Mouse (Mus musculus) c-Kit-positive CD71-positive TER-119-negative erythroid progenitor cells, embryonic 14.5 days (primary cell): ENCODE data around the gene Rassf2.

Experiments
- DNase-seq: peaks from one replicate; pipeline ENCODE4 v3.0.0-alpha.2; 2013; ENCODE audit warnings: low read depth

The Rassf2 gene

DNA sequence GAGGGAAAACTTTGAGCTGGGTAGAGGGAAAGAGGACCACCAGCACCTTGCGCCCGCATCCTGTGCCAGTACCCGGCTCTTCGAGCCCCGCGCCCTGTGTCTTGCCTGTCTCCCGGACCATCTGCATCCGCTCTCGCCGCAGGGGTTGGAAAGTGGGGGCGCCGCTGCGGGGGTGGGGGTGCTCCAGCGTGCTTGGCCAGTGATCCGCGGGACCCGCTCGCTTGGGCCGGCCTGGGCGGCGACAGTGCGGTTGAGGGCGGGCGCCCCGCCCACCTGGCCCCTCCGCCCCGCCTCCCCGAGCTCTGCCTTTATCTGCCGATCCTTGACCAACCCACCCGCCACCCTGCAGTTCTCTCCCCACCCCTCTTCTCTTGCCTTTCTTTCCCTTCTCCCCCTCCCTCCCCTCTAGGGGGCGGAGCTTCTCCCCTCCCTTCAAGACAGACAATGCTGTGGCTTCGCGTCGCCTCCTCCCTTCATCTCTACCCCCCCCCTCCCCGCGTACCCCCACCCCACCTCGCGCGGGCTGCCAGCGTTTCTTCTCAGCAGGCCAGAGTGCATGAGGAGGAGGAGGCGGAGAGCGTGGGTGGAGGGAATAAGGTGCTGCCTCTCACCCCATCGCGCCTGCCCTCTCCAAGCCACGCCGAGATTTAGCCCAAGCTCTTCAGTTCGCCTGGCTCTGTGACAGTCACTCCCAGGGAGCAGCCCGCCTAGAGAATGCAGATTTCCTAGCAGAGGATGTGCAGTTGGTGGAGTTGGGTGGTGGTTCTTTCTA, at the start of gene Rassf2:
Gene Rassf2, minus strand, starts transcription at position 613 of the 772 bp plus-strand sequence.
- DNase-seq: peak; percentile 53

GRCm38 (mm10) chr2:132079139-132079538, 49.1 kb upstream of the Rassf2 start:
- DNase-seq: no peak

DNA sequence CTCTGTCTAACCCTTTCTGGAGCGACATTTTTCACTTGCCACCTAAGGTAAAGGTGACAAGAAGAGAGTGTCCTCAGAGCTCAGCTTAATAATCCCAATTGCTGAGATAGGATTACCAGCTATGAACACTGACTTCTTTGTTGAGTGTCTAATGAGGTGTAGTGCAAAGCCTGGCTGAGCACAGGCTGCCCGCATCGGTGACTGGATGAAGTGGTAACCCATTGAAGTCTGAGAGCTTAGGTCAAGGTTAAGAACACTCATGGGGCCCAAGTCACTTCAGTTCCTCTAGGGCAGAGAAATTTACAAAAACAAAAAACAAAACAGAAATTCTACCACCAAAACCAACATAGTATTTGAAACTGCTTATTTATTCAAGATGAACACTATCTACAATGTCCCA, 43.0 kb upstream of the Rassf2 start:
- DNase-seq: no peak

DNA sequence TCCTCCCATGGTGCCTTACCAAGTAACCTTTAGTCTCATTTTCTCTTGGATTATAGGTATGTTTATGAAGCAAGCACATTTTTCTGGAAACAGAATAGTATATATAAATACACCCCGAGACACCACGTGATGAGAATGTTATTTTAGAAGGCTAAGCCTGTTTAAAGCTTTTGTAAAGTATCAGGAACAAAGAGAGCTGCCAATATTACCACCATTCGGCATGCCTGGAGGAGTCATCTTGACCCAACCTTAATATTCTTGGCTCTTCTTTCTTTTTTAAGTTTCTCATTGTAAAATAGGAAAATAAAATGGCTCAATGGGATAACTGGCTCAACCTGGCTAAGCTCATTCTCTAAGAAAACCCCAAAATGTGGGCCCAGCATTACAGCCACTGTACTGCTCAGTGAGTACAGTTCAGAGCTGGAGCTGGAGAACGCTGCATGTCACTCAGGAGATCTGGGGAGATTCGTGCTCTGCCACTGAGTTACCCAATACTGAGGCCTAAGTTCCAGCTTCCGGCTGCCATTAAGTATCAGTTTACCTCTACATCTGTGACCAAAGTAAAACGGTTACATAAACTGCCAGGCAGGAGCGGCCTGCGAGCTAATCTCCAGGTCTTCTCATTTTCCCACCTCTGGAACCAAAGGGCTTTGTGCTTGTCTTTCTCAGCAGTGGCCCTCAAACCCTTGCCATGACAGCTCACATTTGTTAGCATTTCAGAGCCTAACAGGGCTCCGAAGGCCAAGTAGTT, 40.1 kb upstream of the Rassf2 start:
- DNase-seq: no peak

GRCm38 (mm10) chr2:132064185-132064831, 34.2 kb upstream of the Rassf2 start:
- no peak for DNase-seq

GRCm38 (mm10) chr2:132063776-132064175, 33.7 kb upstream of the Rassf2 start:
- DNase-seq: no peak

DNA sequence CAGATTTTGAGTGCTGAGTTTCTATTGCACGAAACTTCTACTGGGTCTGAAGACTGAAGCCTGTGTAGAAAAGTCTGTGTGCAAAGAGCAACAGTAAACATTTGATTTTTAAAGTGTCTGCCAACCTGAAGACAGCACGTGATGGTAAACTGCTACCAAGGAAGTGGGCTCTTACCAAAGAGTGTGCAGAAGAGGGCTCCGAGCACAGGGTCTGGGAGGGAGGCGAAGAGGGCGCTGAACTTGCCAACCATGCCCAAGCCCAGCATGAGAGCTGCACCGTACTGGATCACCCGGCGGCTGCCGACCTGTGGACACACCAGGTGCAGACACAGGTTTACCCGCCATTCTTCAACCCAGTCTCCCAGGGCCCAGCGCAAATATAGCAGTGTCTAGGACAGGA, 31.8 kb upstream of the Rassf2 start:
- DNase-seq: no peak

GRCm38 (mm10) chr2:132059919-132060318, 29.9 kb upstream of the Rassf2 start:
- DNase-seq: no peak

DNA sequence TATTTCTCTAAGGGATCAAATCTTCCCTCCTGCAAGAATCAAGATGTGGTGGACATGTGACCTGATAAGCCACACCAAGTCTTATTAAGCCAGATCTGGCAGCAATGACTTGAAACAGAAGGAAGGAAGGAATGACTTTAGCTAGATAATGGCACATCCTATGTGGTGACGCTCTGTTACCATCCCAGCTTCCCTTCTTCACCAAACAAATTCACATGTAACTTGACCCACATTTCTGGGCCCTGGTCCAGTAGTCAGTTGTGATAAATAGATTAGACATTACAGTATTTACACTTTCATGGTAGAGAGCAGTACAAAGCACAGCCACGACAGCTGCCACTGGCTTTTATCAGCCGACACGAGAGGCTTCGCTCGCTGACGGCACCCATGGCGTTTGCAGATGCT, 25.3 kb upstream of the Rassf2 start:
- no peak for DNase-seq

DNA sequence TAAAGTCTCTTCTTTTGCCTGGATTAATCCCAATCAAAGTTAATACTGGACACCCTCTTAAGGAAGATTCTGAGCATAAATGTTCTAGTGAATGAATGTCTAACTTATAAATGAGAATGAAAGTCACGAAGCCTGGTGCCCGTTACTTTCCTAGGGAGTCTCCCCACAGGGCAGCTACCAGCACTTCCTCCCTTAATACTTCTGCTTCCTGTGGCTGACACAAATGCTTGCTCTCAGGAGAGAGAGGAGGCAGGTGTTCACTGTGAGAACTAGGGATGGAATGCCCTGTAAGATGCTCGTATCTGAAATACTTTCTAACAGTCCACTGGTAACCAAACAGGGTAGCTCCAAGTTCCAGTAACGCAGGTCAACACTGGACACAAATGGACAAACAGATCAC, 23.8 kb upstream of the Rassf2 start:
- DNase-seq: no peak

- DNase-seq: no peak
Measured at GRCm38 (mm10) chr2:132051798-132052197, 21.7 kb upstream of the Rassf2 start.

DNA sequence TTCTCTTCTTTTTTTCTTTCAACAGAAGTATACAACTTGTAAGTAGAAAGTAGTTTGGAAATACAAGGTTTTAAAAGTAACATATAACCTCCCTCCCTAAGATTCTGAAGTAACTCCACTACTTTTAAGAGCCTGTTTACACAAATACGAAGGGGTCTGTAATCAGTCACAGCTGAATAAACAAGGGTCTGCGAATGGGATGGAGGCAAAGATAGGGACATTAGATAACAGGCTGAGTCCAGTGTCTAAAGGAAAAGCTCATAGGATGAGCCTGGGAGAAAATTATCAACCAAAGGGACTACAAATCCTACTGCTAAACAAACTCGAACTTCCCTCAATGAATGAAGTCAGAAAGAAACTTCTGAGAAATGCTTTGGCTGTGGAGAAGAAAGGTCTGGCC, 19.9 kb upstream of the Rassf2 start:
- DNase-seq: no peak

DNA sequence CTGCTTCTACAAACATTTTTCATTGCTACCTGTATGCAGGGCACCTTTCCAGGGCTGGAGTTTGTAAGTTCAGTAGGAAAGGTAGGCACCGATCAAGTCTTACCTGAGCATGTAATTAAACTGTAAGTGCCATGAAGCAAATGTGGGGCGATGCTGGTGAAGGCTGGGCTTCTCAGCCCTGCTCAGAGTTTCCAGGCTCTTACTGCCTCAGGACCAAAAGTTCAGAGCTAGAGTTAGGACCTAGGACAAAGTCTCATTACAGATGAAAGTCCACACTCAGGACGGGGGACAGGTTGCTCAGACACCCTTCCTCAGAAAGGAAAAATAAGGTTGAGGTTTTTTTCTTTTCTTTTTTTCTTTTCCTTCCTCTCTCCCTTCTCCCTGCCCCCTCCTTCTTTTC, 19.4 kb upstream of the Rassf2 start:
- no peak for DNase-seq

DNA sequence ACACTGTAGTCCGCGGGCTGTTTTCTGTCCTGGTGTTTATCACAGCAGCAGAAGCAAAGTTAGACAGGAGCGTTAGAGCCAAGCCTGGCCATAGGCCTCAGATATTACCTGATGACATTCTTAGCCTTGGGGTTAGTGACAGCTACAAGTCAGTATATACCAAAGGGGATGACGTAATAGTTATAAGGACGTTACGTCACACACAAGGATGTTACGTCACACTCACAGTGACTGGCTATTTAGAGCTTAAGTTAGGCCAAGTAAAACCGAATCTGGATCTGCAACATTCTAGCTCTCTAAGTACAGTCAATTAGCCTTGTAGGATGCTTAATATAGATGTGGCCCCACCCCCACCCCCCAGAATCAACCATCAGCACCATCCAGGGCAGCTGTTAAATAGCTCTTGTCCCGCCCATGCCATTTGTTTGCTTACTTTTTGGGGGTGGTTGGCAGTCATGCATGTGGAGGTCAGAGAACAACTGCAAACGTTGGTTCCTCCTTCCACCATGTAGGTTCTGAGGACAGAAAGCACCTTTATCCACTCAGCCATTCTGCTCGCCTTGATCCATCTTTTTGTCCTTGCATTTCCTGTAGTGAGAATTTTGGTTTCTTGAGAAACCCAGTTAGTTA, 18.2 kb upstream of the Rassf2 start:
- DNase-seq: no peak

GRCm38 (mm10) chr2:132047364-132047763, 17.3 kb upstream of the Rassf2 start:
- DNase-seq: no peak

- no peak for DNase-seq
Measured at GRCm38 (mm10) chr2:132046659-132047058, 16.6 kb upstream of the Rassf2 start.

DNA sequence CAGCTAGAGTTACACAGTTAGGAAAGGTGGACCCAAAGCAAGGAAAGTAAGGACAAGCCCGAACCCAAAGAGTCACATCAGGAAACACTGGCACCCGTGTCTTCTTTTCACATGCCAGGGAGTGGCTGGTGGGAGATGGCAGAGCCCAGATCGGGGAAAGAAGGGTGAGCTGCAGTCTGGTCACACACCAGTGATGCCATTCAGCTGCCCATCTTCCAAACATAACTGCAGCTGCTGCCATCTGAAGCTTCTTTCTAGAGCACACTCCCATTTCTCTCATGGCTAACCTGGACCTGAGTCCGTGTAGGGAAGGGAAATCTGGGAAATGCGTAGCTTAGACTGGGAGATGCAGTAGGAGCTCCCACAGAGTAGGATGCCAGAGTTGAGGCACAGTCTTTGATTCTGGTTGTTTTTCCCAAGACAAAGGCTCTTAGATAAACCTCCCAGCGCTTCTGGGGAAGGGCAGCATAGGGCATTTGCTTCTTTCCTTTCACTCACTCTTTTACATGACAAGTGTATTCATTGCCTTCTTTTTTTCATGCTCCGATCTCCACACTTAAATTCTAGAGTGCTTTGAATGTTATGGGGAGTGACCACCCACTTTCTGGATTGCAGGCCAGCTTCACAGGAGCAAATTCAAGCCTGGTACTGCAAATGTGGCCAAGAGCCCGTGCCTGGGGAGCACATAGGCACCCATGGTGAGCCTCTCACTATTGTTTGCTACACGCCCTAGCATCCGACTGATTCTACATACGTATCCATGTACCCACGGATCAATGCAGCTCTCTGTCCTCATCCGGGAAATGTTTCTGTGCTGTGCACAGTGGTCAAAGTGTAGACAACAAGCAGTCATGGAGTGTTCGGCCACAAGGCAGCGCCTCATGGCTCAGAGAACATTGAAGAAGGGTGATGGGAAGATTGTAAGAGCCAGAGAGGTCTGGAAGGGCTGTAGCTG, 14.5 kb upstream of the Rassf2 start:
- no peak for DNase-seq

DNA sequence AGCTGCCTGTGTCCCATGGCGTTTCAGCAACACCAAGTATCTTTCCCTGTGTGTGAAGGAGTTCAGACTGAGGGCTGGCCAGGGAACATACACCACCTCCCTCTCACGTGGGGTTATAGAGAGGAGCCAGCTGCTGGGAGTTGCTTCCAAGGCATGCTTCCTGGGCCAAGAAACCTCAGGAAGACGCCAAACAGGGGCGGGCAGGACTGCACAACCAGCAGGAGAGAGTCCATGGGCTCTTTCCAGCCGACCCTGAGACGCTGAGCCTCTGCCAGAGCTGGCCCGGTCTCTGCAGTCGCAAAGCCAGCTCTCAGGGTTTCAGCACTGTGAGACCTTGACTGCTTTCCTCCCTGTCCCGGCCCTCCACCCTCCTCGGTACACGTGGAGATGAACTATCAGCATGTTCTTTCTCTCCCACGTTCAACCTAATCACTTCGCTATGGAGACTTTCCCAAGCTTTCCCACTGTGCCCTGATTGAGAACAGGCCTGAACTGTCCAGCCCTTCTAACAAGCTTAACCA, 13.1 kb upstream of the Rassf2 start:
- DNase-seq: no peak

- no peak for DNase-seq
Measured at GRCm38 (mm10) chr2:132039894-132040293, 9.8 kb upstream of the Rassf2 start.

DNA sequence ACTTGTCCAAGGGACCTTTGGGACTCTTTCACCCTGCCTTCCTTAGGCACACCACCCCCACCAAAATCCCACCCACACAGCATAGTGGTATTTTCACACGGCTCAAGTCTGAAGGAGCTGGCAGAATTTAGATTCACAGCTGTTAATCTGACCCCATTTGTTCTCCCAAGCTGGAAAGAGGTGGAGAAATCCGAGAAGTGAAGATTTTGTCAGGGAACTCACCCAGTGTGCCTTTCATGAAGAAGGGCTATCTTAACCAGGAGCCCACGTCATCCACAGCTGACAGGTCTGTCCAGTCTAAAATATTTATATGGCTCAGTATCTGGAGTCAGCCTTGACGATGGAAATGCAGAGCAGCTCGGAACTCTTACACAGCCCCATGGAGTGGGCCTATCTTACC, 6.3 kb upstream of the Rassf2 start:
- DNase-seq: no peak

DNA sequence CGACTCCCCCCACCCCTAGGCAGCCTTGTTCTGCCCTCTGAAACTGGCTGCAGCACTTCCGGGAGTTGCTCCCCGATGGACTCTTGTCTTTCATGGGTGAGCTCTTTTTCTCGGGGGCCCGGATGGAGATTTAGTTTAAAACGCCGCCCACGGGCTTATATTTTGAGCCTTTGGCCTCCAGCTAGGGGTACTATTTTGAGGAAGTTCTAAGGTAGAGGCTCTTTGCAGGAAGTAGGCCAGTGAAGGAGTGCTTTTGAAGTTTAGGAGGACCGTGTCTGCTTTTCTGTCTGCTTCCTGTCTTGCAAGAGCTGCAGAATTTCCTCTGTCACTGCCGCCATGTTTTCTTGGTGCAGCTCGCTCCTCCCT, 5.4 kb upstream of the Rassf2 start:
- DNase-seq: no peak
